Mouse (Mus musculus) yolk sac, embryonic 10.5 days (tissue): ENCODE measurements around the gene Xrcc4.

Experiments used
- DNase-seq: peaks from one replicate; pipeline ENCODE4 v3.0.0-alpha.2; 2017; ENCODE audit warnings: low spot score

Xrcc4 gene

DNA sequence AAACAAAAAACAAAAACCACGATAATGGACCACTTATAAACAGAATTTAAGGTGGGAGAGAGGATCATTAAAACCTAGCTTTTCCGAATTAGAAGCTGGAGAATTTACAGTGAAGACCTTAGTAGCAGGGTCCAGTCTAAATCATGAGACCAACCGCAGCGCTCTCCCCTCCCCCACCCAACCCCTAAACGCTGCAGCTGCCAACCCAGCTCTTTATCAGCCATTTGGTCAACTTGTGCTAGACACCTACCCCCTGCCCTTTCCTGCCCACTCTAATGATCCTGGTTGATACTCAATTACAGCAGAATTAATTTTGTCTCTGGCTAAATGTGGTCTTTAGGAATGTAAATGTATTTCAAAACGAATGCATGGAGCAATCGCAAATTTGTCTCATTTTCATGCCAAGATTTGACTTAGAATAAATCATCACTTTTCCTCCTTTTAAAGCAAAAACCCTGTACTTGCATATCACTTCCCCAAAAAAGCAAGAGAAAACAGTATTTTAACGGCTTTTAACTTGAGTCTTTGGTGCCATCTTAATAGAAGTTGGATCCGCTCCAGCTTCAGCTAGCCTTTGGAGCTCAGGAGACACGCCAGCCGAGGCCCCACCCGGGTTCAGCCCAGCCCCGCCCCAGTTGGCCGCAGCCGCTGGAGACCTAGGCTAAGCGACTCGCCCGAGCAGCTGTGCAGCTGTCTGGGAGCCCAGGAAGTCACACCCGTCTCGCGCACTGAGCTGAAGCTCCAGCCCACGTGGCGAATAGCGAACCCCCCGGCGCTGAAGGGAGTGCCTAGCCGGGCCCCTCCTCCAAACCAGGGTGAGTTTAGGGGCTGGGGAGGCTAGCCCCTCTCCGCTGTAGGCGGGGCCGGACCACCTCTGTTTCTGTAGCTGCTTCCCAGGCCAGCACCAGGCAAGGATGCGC is 350.4 kb downstream of the Xrcc4 start:
- DNase-seq, result peak; percentile 83

DNA sequence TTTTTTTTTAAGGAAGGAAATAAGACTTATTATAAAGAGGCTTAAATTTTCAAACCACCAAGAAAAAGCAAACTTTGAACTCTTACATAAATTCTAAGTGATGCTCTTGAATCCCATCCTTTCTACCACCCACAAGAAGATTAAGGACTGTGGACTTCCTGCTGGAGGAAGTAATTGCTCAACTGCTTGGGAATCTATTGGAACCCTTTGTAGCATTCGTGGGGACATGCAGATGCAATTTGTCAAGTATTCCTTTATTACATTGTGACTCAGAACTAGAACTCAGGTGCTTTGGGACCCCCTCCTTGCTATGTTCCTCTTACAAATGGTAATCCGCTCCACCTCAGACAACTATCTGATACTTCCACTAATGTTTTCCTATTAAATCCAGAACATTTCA is 351.1 kb downstream of the Xrcc4 start:
- no peak for DNase-seq

DNA sequence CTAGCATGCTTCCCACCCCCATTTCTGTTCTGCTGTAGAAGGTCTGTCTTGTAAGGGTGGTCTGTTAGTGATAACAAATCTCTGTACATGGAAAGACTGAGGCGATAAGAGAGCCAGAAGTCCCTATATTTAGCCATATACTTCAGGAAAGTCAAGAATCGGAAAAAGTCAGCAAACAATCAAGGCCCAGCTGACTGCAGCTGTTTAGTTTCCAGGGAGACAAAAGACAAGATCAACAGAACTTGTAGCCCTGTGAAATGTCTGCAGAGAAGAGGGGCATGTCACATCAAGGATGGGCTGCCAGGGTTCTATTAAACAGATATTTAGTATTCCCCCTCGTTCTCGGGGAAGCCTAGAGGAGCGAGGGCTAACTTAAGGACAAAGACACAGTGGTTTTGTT is 354.3 kb downstream of the Xrcc4 start:
- DNase-seq, result no peak

DNA sequence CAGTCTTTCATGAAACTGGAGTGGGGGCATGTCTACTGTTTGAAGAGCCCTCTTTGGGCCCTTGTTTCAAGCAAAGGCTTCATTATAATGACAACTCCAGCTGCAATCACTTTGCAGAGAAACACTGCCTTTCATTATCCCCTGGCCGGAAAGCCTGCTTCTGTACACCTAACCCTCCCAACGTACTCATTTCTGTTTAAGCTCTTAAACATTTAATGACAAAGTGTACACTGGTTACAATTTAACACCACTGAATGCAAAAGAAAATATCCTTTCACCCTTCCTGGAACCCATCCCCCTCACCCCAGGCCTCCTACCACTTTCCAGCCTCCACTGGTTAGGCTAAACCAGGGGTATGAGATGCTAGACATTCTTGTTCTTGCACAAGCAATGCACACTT is 362.9 kb downstream of the Xrcc4 start:
- DNase-seq, result no peak
